Mouse (Mus musculus): ENCODE measurements around the gene Olfr809. TPM values are rescaled to one million over a fixed set of nuclear protein-coding genes. Genes with fewer than 3 reads are reported as not detected.

Gene Olfr809
- polyA plus RNA-seq, 1 experiment: not detected

DNA sequence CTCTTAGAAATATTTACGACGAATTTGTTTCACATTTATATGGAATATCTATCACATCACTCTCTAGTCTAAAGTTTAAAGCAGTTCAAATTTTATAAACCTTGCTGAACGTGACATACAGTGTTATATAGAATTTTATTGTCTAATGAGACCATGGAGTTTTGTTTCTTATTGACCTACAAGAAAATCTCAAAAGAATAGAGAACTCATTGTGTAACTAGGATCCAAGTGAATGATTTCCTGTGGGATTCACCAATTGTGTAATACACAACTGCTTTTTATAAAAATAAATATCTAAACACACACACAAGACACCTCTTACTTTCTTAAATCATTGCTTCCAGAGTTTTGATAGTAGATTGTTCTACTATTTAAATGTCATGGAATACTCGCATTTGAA lies 29.9 kb downstream of the Olfr809 start, which contains the start of gene Olfr811:
TSS of gene Olfr811 (minus strand) at position 101 of the 400 bp plus-strand sequence.
- WGBS: 87% methylated on average over 4 of the region's 4 CpGs
- H3K36me3 ChIP-seq (ENCODE audit: control insufficient read depth, insufficient read depth, low read length): no peaks in the 10 kb centered on the region
- TF ChIP-seq CTCF (IDR thresholded peaks at IDR 0.05; ENCODE audit: borderline replicate concordance, control insufficient read depth, extremely low read depth, insufficient read depth, low read length, poor library complexity) (no peak), POLR2A (IDR thresholded peaks at IDR 0.05; ENCODE audit: control insufficient read depth, extremely low read depth, insufficient read depth, low read length, poor library complexity) (no peak)
- no peak for DNase-seq
- no peaks in the 10 kb centered on the region for H3K27me3 ChIP-seq (ENCODE audit: control insufficient read depth, insufficient read depth, low read length)
- no peaks in the 10 kb centered on the region for H3K4me1 ChIP-seq (replicated peaks; ENCODE audit: control insufficient read depth, insufficient read depth, low read length)
- H3K27ac ChIP-seq (ENCODE audit: control insufficient read depth, insufficient read depth, low read length): no peak within 1 kb of the TSS
- no peak within 1 kb of the TSS for H3K4me3 ChIP-seq (ENCODE audit: control insufficient read depth, insufficient read depth, low read length)

Other genes with a start within 250 kb of the Olfr809 start
- gene Olfr792, start 235.5 kb upstream of the Olfr809 start, polyA plus RNA-seq (2012; rRNA removed): not detected in 2 replicates
- not detected in 2 replicates for gene Olfr794, start 207.0 kb upstream of the Olfr809 start, polyA plus RNA-seq (2012; rRNA removed)
- gene Olfr796, start 162.1 kb upstream of the Olfr809 start, polyA plus RNA-seq (2012; rRNA removed): not detected in 2 replicates
- not detected in 2 replicates for gene Olfr798, start 146.7 kb upstream of the Olfr809 start, polyA plus RNA-seq (2012; rRNA removed)
- not detected in 2 replicates for gene Olfr799, start 137.2 kb upstream of the Olfr809 start, polyA plus RNA-seq (2012; rRNA removed)
- gene Olfr800, start 116.9 kb upstream of the Olfr809 start, polyA plus RNA-seq (2012; rRNA removed): not detected in 2 replicates
- gene Olfr801, start 100.8 kb upstream of the Olfr809 start, polyA plus RNA-seq (2012; rRNA removed): not detected in 2 replicates
- gene Olfr802, start 86.5 kb upstream of the Olfr809 start, polyA plus RNA-seq (2012; rRNA removed): not detected in 2 replicates
- not detected in 2 replicates for gene Olfr803, start 80.4 kb upstream of the Olfr809 start, polyA plus RNA-seq (2012; rRNA removed)
- not detected in 2 replicates for gene Olfr804, start 71.4 kb upstream of the Olfr809 start, polyA plus RNA-seq (2012; rRNA removed)
- gene Olfr805, start 45.3 kb upstream of the Olfr809 start, polyA plus RNA-seq (2012; rRNA removed): not detected in 2 replicates
- not detected in 2 replicates for gene Olfr806, start 32.7 kb upstream of the Olfr809 start, polyA plus RNA-seq (2012; rRNA removed)
- not detected in 2 replicates for gene Olfr807, start 16.8 kb upstream of the Olfr809 start, polyA plus RNA-seq (2012; rRNA removed)
- not detected in 2 replicates for gene Olfr808, start 9.2 kb upstream of the Olfr809 start, polyA plus RNA-seq (2012; rRNA removed)
- not detected in 2 replicates for gene Olfr810, start 20.3 kb downstream of the Olfr809 start, polyA plus RNA-seq (2012; rRNA removed)
- gene Olfr811, start 29.8 kb downstream of the Olfr809 start, polyA plus RNA-seq (2012; rRNA removed): not detected in 2 replicates
- gene Olfr812, start 71.5 kb downstream of the Olfr809 start, polyA plus RNA-seq (2012; rRNA removed): not detected in 2 replicates
- not detected in 2 replicates for gene Olfr813, start 80.7 kb downstream of the Olfr809 start, polyA plus RNA-seq (2012; rRNA removed)
- not detected in 2 replicates for gene Olfr814, start 105.2 kb downstream of the Olfr809 start, polyA plus RNA-seq (2012; rRNA removed)
- gene Olfr815, start 131.2 kb downstream of the Olfr809 start, polyA plus RNA-seq (2012; rRNA removed): not detected in 2 replicates
- gene Olfr816, start 141.0 kb downstream of the Olfr809 start, polyA plus RNA-seq (2012; rRNA removed): not detected in 2 replicates
- not detected in 2 replicates for gene Olfr818, start 174.5 kb downstream of the Olfr809 start, polyA plus RNA-seq (2012; rRNA removed)
- gene Olfr819, start 192.6 kb downstream of the Olfr809 start, polyA plus RNA-seq (2012; rRNA removed): not detected in 2 replicates
- not detected in 2 replicates for gene Olfr247, start 201.5 kb downstream of the Olfr809 start, polyA plus RNA-seq (2012; rRNA removed)
- not detected in 2 replicates for gene Gm10310, start 210.4 kb downstream of the Olfr809 start, polyA plus RNA-seq (2012; rRNA removed)
- not detected in 2 replicates for gene Olfr820, start 238.0 kb downstream of the Olfr809 start, polyA plus RNA-seq (2012; rRNA removed)

Data from thymus, adult 2 months (tissue).